Mouse (Mus musculus): ENCODE measurements around the gene OR5BS1P.

- no peak for TF ChIP-seq CTCF (IDR thresholded peaks at IDR 0.05)
- TF ChIP-seq EP300 (IDR thresholded peaks at IDR 0.05), result no peak
Measured at GRCm38 (mm10) chr15:98503317-98503716, 33.6 kb downstream of the OR5BS1P start.

All from lung, postnatal 0 days (tissue).